Mouse (Mus musculus): Measurements from ENCODE around the gene Slc7a14. TPM values are rescaled to one million over a fixed set of nuclear protein-coding genes. Genes with fewer than 3 reads are reported as not detected.
"Not testable (repeated sequence)": the region's sequence is repeated elsewhere in the genome, so short reads cannot be mapped to it uniquely, and the experiment has no call there.

Slc7a14 gene
- polyA plus RNA-seq, 1 experiment from 2014 or later = 0.09 TPM

DNA sequence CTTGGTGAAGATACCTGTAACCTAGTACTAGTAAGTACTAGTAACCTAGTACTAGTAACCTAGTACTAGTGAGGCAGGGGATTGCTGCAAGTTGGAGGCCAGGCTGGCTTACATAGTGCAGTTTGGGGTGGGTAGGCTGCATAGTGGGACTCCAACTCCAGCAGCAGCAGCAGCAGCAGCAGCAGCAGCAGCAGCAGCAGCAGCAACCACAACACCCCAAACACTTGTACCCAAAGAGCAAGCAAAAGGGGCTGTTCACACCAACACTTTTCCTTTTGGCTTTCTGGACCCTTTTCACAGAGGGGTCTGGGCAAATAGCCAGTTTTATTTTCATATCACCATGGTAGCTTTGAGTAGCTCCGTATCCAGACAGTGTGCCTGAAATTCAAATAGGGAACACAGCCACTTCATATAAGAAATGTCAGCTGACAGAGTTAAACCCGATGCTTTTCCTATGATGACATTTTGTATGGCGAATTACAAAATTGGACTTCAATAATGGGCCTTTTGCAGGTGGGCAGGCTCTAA is 22.7 kb downstream of the Slc7a14 start:
- no peak overlapping the region for H3K4me3 ChIP-seq
- no peaks in the 10 kb centered on the region for H3K9me3 ChIP-seq
- no peak overlapping the region for H3K9ac ChIP-seq
- H3K27me3 ChIP-seq = no peaks in the 10 kb centered on the region
- no peak overlapping the region for H3K4me2 ChIP-seq
- WGBS = 62% methylated on average over 3 of the region's 3 CpGs
- H3K36me3 ChIP-seq = no peaks in the 10 kb centered on the region
- H3K4me1 ChIP-seq = no peaks in the 10 kb centered on the region
- no peak overlapping the region for H3K27ac ChIP-seq
- ATAC-seq (ENCODE audit: insufficient number of reproducible peaks, low FRiP score, low TSS enrichment, low read depth) = no peak

DNA sequence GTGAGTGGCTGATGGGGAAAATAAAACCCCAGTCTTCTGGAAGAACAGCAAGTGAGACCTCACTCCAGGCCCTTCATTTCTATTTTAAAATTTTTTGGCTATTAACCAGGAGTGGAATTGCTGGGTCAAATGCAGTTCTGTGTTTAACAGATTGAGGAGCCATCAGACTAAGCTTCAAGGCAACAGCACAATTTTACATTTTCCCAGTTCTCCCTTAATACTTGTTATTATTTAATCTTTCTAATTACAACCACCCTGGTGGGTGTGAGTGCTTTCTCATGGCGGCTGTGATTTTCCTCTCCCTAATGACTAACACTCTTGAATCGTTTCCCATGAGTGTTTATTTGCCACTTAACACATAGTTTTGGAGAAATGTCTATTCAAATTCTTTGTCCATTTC is 29.1 kb downstream of the Slc7a14 start:
- ATAC-seq (ENCODE audit: insufficient number of reproducible peaks, low FRiP score, low TSS enrichment, low read depth) = no peak
- WGBS = 44% methylated on average over 2 of the region's 2 CpGs

DNA sequence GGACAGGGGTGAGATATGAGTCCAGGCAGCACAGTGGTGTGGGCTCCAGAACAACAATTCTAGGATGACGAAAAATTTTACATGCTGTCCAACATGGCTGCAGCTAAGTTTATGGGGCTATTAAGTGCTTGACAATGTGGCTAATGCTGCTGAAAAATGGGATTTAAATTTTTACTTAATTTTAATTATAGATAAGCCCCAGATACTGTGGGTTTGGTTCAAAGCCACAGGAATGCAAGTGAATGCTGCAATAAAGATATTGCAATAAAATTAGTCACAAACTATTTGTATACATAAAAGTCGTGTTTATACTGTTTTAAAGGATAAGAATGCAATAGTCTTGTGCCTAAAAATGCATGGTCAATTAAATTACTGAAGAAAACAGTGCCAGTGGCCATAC is 35.3 kb downstream of the Slc7a14 start:
- Histone ChIP-seq H3K36me3 (no peaks in the 10 kb centered on the region), H3K27ac (no peak overlapping the region), H3K4me3 (no peak overlapping the region), H3K9me3 (no peaks in the 10 kb centered on the region), H3K9ac (no peak overlapping the region), H3K27me3 (no peaks in the 10 kb centered on the region), H3K4me1 (0 out of 2 replicates have a peak, but pooled peaks cover 6% of the 10 kb centered on the region), H3K4me2 (no peak overlapping the region)
- no peak for ATAC-seq (ENCODE audit: insufficient number of reproducible peaks, low FRiP score, low TSS enrichment, low read depth)
- WGBS = 42% methylated on average over 2 of the region's 2 CpGs

More for the DNA sequence above, 29.1 kb downstream of the Slc7a14 start:
- Histone ChIP-seq H3K9me3 (no peaks in the 10 kb centered on the region), H3K27ac (no peak overlapping the region), H3K36me3 (no peaks in the 10 kb centered on the region), H3K4me2 (no peak overlapping the region), H3K27me3 (no peaks in the 10 kb centered on the region), H3K9ac (no peak overlapping the region), H3K4me3 (no peak overlapping the region), H3K4me1 (no peaks in the 10 kb centered on the region)

DNA sequence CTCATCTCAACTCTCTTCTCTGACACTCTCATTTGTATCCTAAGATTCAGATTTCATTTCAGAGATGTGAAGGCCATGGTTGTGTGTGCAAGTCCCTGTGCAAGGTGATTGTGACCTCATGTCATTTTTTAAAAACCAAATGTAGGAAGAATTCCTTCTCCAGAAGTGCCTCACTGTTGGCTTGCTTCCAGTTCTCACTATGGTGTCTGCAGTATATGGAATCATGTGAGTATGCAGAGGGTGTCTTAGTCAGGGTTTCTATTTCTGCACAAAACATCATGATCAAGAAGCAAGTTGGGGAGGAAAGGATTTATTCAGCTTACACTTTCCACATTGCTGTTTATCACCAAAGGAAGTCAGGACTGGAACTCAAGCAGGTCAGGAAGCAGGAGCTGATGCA is 36.9 kb downstream of the Slc7a14 start:
- ATAC-seq (ENCODE audit: insufficient number of reproducible peaks, low FRiP score, low TSS enrichment, low read depth); H3K36me3 ChIP-seq; H3K9me3 ChIP-seq; H3K9ac ChIP-seq; H3K27me3 ChIP-seq; H3K4me2 ChIP-seq; H3K4me3 ChIP-seq; H3K4me1 ChIP-seq; H3K27ac ChIP-seq: not testable (repeated sequence)

DNA sequence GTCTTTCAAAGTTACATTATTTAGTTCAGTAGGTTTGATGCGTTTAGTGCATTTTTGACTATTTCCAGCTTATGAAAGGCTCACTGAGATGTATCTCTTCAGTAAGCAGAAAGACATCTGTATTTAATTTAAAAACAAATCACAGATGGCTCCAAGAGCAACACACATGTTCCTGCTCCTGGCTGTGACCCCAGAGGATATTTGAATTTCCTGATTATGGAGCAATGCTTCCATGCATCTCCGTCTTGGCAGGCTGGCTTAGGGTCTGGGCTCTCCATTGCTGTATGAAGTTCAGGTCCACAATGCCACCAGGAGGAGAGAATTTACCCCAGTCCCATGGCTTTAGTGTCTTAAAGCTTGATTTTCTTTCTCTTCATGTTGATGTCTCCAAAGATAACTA is 37.5 kb downstream of the Slc7a14 start:
- no peak overlapping the region for H3K9ac ChIP-seq
- WGBS = 35% methylated on average over 2 of the region's 2 CpGs
- no peak for ATAC-seq (ENCODE audit: insufficient number of reproducible peaks, low FRiP score, low TSS enrichment, low read depth)

DNA sequence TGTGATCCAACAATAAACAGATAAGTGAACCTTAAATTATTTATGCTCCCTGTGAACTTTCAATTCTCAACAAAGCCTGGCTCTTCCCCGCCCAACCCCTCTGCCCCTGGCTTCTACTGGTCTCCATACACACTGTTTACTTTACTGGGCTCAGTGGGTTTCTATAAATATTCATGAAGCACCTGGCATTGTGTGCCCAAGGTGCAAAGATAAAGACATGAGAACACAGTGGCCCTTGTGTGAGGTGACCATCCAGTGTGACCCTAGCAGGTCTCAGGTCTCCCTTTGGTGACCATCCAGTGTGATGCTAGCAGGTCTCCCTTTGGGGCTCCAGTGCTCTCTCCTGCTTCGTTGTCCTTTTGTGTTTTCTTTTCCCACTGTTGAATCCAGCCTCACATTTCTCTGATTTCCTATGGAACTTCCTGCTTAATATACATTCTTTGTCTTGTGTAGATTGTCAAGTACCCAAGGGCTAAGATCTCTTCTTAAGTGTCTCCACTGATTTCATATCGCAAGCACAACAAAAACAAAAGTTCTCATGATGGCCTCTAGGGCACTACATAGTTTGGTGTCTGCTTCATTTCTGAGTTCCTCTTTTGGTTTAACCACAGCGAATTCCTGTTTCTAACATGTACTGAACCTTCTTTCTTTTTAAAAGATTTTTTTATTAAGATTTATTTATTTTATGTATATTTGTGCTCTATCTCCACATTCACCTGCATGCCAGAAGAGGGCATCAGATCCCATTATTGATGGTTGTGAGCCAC is 40.4 kb downstream of the Slc7a14 start:
- no peak overlapping the region for H3K4me3 ChIP-seq

More for the DNA sequence above, 37.5 kb downstream of the Slc7a14 start:
- Histone ChIP-seq H3K4me2 (no peak overlapping the region), H3K4me3 (no peak overlapping the region), H3K9me3 (no peaks in the 10 kb centered on the region), H3K27me3 (no peaks in the 10 kb centered on the region), H3K4me1 (0 out of 2 replicates have a peak, but pooled peaks cover 6% of the 10 kb centered on the region), H3K36me3 (no peaks in the 10 kb centered on the region), H3K27ac (no peak overlapping the region)

DNA sequence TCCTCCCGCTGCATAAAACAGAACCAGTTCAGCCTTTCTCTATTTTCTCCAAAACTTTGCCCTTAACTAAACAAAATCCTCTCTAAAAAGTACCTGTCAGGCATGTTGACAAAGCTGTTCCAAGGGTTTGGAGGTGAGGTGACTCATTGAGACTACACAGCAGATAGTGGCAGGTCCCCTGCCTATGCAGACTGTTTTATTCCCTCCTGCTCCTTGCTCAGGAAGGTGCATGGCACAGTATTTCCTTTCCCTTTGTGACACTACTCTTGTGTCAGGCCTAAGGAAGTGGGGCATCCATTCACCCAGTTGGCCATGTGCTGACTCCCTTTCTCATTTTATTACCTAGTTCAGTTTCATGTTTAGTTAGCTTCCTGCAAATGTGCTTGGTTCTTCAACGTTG is 42.3 kb downstream of the Slc7a14 start:
- Histone ChIP-seq H3K4me1 (0 out of 2 replicates have a peak, but pooled peaks cover 3% of the 10 kb centered on the region), H3K9ac (no peak overlapping the region), H3K27me3 (no peaks in the 10 kb centered on the region), H3K4me2 (no peak overlapping the region), H3K36me3 (no peaks in the 10 kb centered on the region), H3K4me3 (no peak overlapping the region), H3K27ac (no peak overlapping the region), H3K9me3 (no peaks in the 10 kb centered on the region)
- ATAC-seq (ENCODE audit: insufficient number of reproducible peaks, low FRiP score, low TSS enrichment, low read depth) = no peak
- WGBS = 80% methylated on average over 2 of the region's 2 CpGs

More for the DNA sequence above, 40.4 kb downstream of the Slc7a14 start:
- no peaks in the 10 kb centered on the region for H3K27me3 ChIP-seq
- no peaks in the 10 kb centered on the region for H3K9me3 ChIP-seq
- H3K9ac ChIP-seq = no peak overlapping the region
- H3K27ac ChIP-seq = no peak overlapping the region
- ATAC-seq (ENCODE audit: insufficient number of reproducible peaks, low FRiP score, low TSS enrichment, low read depth) = no peak
- 0 out of 2 replicates have a peak, but pooled peaks cover 6% of the 10 kb centered on the region for H3K4me1 ChIP-seq
- 87% methylated on average over 4 of the region's 4 CpGs for WGBS
- no peaks in the 10 kb centered on the region for H3K36me3 ChIP-seq
- no peak overlapping the region for H3K4me2 ChIP-seq

DNA sequence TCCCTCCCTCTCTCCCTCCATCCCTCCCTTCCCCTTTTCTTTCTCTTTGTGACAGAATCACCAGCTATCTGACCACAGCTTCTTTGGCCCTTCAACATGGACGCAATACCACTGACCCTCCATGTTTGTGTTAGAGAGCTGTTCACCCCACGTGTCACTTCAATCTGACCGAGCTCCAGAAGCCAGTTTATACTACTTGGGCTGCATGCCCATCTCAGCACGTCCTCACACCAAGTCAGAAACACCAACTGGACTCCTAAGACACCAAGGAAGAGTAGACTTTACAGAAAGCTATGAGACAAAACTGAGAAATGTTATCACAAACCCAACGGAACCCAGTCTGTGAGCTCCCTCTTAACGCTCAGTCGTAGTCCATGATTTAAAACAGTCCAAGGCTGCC is 43.2 kb downstream of the Slc7a14 start:
- 89% methylated on average over 7 of the region's 7 CpGs for WGBS
- no peak overlapping the region for H3K4me2 ChIP-seq
- H3K36me3 ChIP-seq = no peaks in the 10 kb centered on the region
- no peaks in the 10 kb centered on the region for H3K27me3 ChIP-seq
- 0 out of 2 replicates have a peak, but pooled peaks cover 5% of the 10 kb centered on the region for H3K4me1 ChIP-seq
- ATAC-seq (ENCODE audit: insufficient number of reproducible peaks, low FRiP score, low TSS enrichment, low read depth) = no peak
- no peak overlapping the region for H3K4me3 ChIP-seq
- no peak overlapping the region for H3K27ac ChIP-seq
- H3K9me3 ChIP-seq = no peaks in the 10 kb centered on the region
- H3K9ac ChIP-seq = no peak overlapping the region

DNA sequence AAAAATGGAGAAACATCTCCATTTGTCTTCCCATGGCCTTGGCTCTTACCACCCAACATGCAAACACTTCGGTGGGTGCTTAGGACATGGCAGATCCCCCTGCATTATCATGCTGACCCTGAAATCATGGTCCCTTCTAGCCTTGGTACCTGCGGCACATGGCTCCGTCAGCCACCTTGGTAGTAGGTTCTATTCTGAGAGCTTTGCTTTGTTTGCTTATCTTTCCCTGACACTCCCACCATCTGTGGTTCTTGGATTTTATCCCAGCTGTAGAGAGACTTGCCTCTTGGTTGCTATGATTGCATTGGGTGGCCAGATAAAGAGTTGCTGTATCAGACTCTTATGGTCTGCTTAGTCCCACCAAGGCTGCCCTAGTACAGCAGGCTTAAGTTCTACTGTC is 46.6 kb downstream of the Slc7a14 start:
- H3K4me3 ChIP-seq = no peak overlapping the region
- ATAC-seq (ENCODE audit: insufficient number of reproducible peaks, low FRiP score, low TSS enrichment, low read depth) = no peak
- H3K9me3 ChIP-seq = no peaks in the 10 kb centered on the region
- peaks cover 13% of the 10 kb centered on the region; the same call in 1 of the 2 replicates for H3K4me1 ChIP-seq
- no peak overlapping the region for H3K4me2 ChIP-seq
- H3K9ac ChIP-seq = no peak overlapping the region
- WGBS = 88% methylated on average over 3 of the region's 3 CpGs
- no peaks in the 10 kb centered on the region for H3K27me3 ChIP-seq
- no peak overlapping the region for H3K27ac ChIP-seq
- no peaks in the 10 kb centered on the region for H3K36me3 ChIP-seq

DNA sequence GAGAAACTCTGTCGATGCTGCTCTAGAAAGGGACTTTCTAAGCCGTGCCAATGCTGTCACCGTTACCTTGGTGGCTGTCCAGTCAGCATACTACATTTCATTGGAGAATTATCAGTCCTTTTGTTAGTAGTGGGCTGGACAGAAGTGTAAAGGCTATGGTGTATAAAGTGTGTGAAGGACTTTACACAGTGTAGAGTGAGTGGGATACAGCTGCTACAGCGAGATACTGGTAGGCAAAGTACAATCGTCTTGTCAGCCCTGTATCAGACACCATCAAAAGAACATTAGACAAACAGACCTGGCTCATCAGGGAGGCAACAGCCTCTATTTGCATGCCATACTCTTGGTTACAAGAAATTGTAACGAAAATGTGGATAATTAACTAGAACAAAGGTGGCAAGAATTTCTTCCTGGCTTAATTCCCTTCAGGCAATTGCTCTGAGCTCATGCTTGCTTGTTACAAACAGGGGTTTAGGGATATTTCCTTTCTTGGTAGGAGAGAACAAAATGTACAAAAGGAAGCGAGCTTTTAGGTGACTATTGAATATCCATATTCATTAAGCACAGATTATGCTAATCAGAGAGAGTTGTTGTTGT is 48.7 kb downstream of the Slc7a14 start:
- ATAC-seq (ENCODE audit: insufficient number of reproducible peaks, low FRiP score, low TSS enrichment, low read depth) = no peak
- WGBS = 57% methylated on average over 7 of the region's 7 CpGs
- Histone ChIP-seq H3K27ac (no peak overlapping the region), H3K27me3 (no peaks in the 10 kb centered on the region), H3K4me2 (no peak overlapping the region), H3K36me3 (no peaks in the 10 kb centered on the region), H3K9ac (no peak overlapping the region), H3K4me3 (no peak overlapping the region), H3K4me1 (peaks cover 13% of the 10 kb centered on the region; the same call in 1 of the 2 replicates), H3K9me3 (no peaks in the 10 kb centered on the region)

DNA sequence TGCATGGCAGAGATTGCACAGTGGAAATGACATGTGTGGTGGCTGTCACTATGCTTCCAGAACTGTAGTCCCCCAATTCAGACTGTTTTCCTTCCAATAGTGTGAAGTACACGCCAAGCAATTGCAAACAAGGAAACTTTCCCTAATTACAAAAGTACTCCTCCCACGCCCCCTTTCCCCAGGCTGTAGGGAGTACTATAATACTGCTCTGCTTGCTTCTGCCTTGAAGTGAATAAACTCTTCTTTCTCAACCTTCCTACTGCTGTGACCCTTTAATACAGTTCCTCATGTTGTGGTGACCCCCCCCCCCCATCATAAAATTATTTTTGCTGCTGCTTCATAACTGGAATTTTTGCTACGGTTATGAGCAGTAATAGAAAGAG is 49.2 kb downstream of the Slc7a14 start:
- no peak for ATAC-seq (ENCODE audit: insufficient number of reproducible peaks, low FRiP score, low TSS enrichment, low read depth)
- Histone ChIP-seq H3K9ac (no peak overlapping the region), H3K4me1 (peaks cover 13% of the 10 kb centered on the region; the same call in 1 of the 2 replicates), H3K27me3 (no peaks in the 10 kb centered on the region), H3K9me3 (no peaks in the 10 kb centered on the region), H3K4me3 (no peak overlapping the region), H3K27ac (no peak overlapping the region; the same call in 1 of the 2 replicates), H3K4me2 (no peak overlapping the region), H3K36me3 (no peaks in the 10 kb centered on the region)
- WGBS = 38% methylated on average over 3 of the region's 3 CpGs

DNA sequence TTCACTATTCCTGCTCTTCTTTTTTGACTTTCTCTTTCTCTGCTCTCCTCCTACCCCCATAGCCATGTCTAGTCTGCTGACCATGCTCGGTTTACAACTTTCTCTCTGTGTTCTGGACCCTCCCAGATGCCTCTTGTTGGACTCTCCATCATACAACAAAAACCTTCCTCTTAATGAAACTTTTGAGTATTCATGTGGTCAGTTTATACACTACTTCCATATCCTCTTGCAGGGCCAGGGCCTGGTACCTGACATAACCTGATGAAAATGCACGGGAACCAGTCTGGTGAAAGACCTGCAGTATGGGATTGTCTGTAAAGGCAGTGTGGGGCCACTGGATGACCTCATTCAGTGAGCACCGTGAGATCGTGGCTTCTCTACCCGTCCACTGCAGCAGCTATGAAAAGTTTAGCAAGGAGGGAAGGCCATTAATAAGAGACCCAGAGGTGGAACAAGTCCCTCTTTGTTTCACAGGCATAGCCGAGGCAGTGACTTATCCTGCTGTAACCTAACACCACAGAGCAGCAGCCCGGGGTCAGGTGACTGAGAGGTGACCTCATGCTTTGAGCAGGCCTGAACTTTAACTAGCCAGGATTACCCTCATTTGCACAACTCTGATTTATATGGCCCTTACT is 49.7 kb downstream of the Slc7a14 start:
- Histone ChIP-seq H3K4me2 (no peak overlapping the region), H3K27me3 (no peaks in the 10 kb centered on the region), H3K4me3 (no peak overlapping the region), H3K36me3 (no peaks in the 10 kb centered on the region), H3K27ac (peak overlapping the region; percentile 7; the same call in 1 of the 2 replicates), H3K4me1 (peaks cover 13% of the 10 kb centered on the region; the same call in 1 of the 2 replicates), H3K9me3 (no peaks in the 10 kb centered on the region), H3K9ac (no peak overlapping the region)
- peak; percentile 65 for ATAC-seq (ENCODE audit: insufficient number of reproducible peaks, low FRiP score, low TSS enrichment, low read depth)
- WGBS = 16% methylated on average over 7 of the region's 7 CpGs
